Mouse (Mus musculus): ENCODE results near the gene AL731706.2.

GRCm38 (mm10) chr2:136896131-136896530, 10.7 kb upstream of the AL731706.2 start:
- TF ChIP-seq POLR2A (IDR thresholded peaks at IDR 0.05; ENCODE audit: low read depth, low read length) (no peak), TBP (conservative IDR thresholded peaks at IDR 0.05; ENCODE audit: low read depth, low read length) (no peak), MAZ (IDR thresholded peaks at IDR 0.05; ENCODE audit: low read depth, low read length) (no peak), ELF1 (IDR thresholded peaks at IDR 0.05; ENCODE audit: low read depth, low read length) (no peak), MEF2A (IDR thresholded peaks at IDR 0.05; ENCODE audit: borderline replicate concordance, low read depth, low read length) (no peak), KAT2A (IDR thresholded peaks at IDR 0.05; ENCODE audit: insufficient replicate concordance, low read length) (no peak)
